Mouse (Mus musculus) C2C12 (cell line): ENCODE data around the gene Ptpro.

Experiments used
- CEBPB ChIP-seq: IDR thresholded peaks from one replicate; pipeline ENCODE4 v1.6.1; 2011; ENCODE audit warnings: low read depth, mild to moderate bottlenecking, control low read depth, moderate library complexity
- CTCF ChIP-seq: IDR thresholded peaks from one replicate; pipeline ENCODE4 v1.5.1; 2011; ENCODE audit not compliant: control insufficient read depth, insufficient read depth, insufficient read length
- FOSL1 ChIP-seq: IDR thresholded peaks from one replicate; pipeline ENCODE4 v1.8.0; 2011; ENCODE audit warnings: mild to moderate bottlenecking, low read length; ENCODE audit not compliant: poor library complexity, insufficient read depth, severe bottlenecking
- MAX ChIP-seq: IDR thresholded peaks from one replicate; pipeline ENCODE4 v1.6.1; 2011; ENCODE audit warnings: mild to moderate bottlenecking, control low read depth
- MYOD1 ChIP-seq: IDR thresholded peaks from one replicate; pipeline ENCODE4 v1.6.1; 2011; ENCODE audit warnings: low read depth; ENCODE audit not compliant: control insufficient read depth, insufficient read length
- MYOG ChIP-seq: IDR thresholded peaks from one replicate; pipeline ENCODE4 v1.6.1; 2011; ENCODE audit not compliant: control insufficient read depth, insufficient read length; ENCODE audit errors: extremely low read depth
- USF1 ChIP-seq: IDR thresholded peaks from one replicate; pipeline ENCODE4 v1.6.1; 2011; ENCODE audit warnings: low read depth, mild to moderate bottlenecking, control low read depth, moderate library complexity

GRCm38 (mm10) chr6:137261033-137261432 is 8.9 kb downstream of the Ptpro start:
- no peak for TF ChIP-seq CTCF
- TF ChIP-seq USF1, result no peak
- no peak for TF ChIP-seq MYOD1
- no peak for TF ChIP-seq FOSL1
- no peak for TF ChIP-seq MAX
- TF ChIP-seq MYOG, result no peak
- no peak for TF ChIP-seq CEBPB
